Mouse (Mus musculus) gastrocnemius, postnatal 4 days (tissue): Measurements from ENCODE around the gene Hormad2. TPM values are rescaled to one million over a fixed set of nuclear protein-coding genes. Genes with fewer than 3 reads are reported as not detected.

Experiments
- DNase-seq, 2 experiments: peaks; one replicate each; pipeline ENCODE4 v3.0.0; 2021 to 2022; ENCODE audit warnings: low spot score in 2 of 2, mixed read lengths in 2 of 2
- total RNA-seq, 2 experiments: library from RNA; stranded (reverse); gene quantifications; 2 replicates each; pipeline ENCODE4 v1.2.3; 2021

Hormad2 gene
- total RNA-seq, 2 experiments from 2014 or later: 0.66 to 0.67 TPM

GRCm38 (mm10) chr11:4304203-4304602 lies 136.7 kb downstream of the Hormad2 start:
- no peak for DNase-seq

- no peak for DNase-seq
These were observed 137.9 kb downstream of the Hormad2 start for GRCm38 (mm10) chr11:4303033-4303432.

GRCm38 (mm10) chr11:4302363-4302913 lies 138.5 kb downstream of the Hormad2 start:
- DNase-seq: peak in 1 of 2 experiments; percentile 47

GRCm38 (mm10) chr11:4300683-4301082 lies 140.2 kb downstream of the Hormad2 start:
- no peak for DNase-seq

GRCm38 (mm10) chr11:4299735-4300474 lies 141.0 kb downstream of the Hormad2 start:
- DNase-seq: peak in 1 of 2 experiments; percentile 65

DNA sequence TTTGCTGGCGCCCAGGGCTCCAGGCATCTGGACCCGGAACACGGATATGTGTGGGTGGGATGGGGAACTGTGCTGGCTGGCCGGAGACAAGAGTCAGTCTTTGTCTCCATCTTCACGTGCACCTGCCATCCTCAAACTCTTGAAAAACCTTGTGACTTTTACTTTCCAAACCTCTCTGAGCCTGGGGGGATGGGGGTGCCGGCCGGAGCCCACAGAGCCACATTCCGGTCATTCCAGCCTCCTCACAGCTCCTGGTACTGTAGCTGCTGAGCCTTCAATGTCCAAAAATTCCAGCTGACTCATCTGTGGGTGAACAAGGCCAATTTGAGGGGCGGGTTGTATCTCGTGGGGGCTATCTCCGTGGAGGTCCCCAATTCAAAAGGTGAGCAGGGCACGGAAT lies 141.7 kb downstream of the Hormad2 start:
- no peak for DNase-seq

- no peak for DNase-seq
These were observed 142.3 kb downstream of the Hormad2 start for GRCm38 (mm10) chr11:4298615-4299014.

GRCm38 (mm10) chr11:4297753-4298152 lies 143.2 kb downstream of the Hormad2 start:
- no peak for DNase-seq

- DNase-seq: no peak
These were observed 144.2 kb downstream of the Hormad2 start for GRCm38 (mm10) chr11:4296610-4297275.

Other genes with a start within 250 kb of the Hormad2 start
- gene Castor1, start 222.9 kb downstream of the Hormad2 start, total RNA-seq: 1 to 10 TPM; 8.7 to 9.8 TPM
- gene Osm, start 204.7 kb downstream of the Hormad2 start, total RNA-seq: under 1 TPM; 0.22 to 0.36 TPM
- gene Lif, start 183.5 kb downstream of the Hormad2 start, total RNA-seq: 1 to 10 TPM; 1.3 to 2.1 TPM
- gene Mtmr3, start 153.8 kb upstream of the Hormad2 start, total RNA-seq: 10 to 100 TPM; 62.9 to 68.7 TPM
- gene Gm11032, start 179.0 kb upstream of the Hormad2 start, total RNA-seq: not detected
- gene Ascc2, start 196.6 kb upstream of the Hormad2 start, total RNA-seq: 10 to 100 TPM; 20.0 to 20.6 TPM